Mouse (Mus musculus): ENCODE measurements around the gene Vapa. TPM values are rescaled to one million over a fixed set of nuclear protein-coding genes. Genes with fewer than 3 reads are reported as not detected.
"Not testable (repeated sequence)": the region's sequence is repeated elsewhere in the genome, so short reads cannot be mapped to it uniquely, and the experiment has no call there.

Vapa gene
- polyA plus RNA-seq, 1 experiment from 2014 or later, result 106 TPM

- Histone ChIP-seq H3K9ac (no peak overlapping the region), H3K4me1 (no peaks in the 10 kb centered on the region), H3K9me3 (replicated peaks) (no peaks in the 10 kb centered on the region), H3K27me3 (replicated peaks) (no peaks in the 10 kb centered on the region), H3K36me3 (no peaks in the 10 kb centered on the region), H3K4me2 (no peak overlapping the region), H3K4me3 (no peak overlapping the region), H3K27ac (no peak overlapping the region)
- 77% methylated on average over 5 of the region's 5 CpGs for WGBS (ENCODE audit: insufficient replicate concordance)
- no peak for ATAC-seq
Observed at GRCm38 (mm10) chr17:65643579-65643978, 30.2 kb upstream of the Vapa start.

DNA sequence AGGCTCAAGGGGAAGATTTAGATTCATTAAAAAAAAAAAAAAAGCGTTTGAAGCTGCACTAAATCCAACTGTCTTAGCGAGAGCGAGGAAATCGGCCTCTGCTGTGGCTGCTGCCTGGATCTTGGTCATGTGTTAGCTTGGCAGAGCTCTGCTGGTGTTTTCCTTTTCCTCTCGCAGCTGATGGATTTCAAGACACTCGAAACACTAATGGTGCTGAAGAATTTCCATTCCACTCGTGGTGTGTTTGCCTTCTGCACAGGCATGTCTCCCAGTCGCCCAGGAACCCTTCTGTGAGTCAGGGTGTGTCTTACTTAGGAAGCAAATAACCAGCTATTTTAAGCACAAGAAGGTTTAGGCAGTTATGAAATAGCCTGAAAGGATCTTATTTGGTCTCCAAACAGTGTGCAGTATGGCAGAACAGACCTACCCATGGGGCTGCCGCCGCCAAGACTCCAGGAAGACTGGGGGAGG is 29.7 kb upstream of the Vapa start:
- H3K9ac ChIP-seq, result no peak overlapping the region
- H3K27ac ChIP-seq, result no peak overlapping the region
- H3K4me2 ChIP-seq, result no peak overlapping the region
- ATAC-seq, result no peak
- H3K4me3 ChIP-seq, result no peak overlapping the region
- no peaks in the 10 kb centered on the region for H3K9me3 ChIP-seq (replicated peaks)
- no peaks in the 10 kb centered on the region for H3K36me3 ChIP-seq
- no peaks in the 10 kb centered on the region for H3K4me1 ChIP-seq
- no peaks in the 10 kb centered on the region for H3K27me3 ChIP-seq (replicated peaks)
- 55% methylated on average over 10 of the region's 10 CpGs for WGBS (ENCODE audit: insufficient replicate concordance)

DNA sequence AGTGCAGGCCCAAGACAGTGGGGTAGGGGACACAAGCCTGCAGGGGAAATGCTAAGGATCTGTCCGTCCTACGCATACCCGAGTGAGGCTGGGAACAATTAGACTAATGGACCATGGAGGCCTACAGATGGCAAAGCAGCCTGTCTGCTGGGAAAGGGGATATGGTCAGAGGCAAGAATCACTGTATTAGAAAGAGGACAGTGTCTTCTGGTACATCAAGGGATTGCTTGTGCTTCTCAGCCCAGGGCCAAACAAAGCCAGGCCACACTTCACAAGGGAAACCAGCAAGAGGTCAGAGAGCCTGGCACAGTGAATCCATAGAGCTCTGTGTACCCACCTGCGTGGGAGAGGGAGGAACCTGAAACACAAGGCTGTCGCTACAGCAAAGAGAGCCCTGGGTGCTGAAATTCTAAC is 29.2 kb upstream of the Vapa start:
- no peaks in the 10 kb centered on the region for H3K4me1 ChIP-seq
- H3K27me3 ChIP-seq (replicated peaks), result 0 out of 2 replicates have a peak, but pooled peaks cover 2% of the 10 kb centered on the region
- no peak for ATAC-seq
- H3K9ac ChIP-seq, result no peak overlapping the region
- H3K4me3 ChIP-seq, result no peak overlapping the region
- H3K27ac ChIP-seq, result no peak overlapping the region
- 73% methylated on average over 5 of the region's 5 CpGs for WGBS (ENCODE audit: insufficient replicate concordance)
- no peaks in the 10 kb centered on the region for H3K36me3 ChIP-seq
- no peaks in the 10 kb centered on the region for H3K9me3 ChIP-seq (replicated peaks)
- no peak overlapping the region for H3K4me2 ChIP-seq

DNA sequence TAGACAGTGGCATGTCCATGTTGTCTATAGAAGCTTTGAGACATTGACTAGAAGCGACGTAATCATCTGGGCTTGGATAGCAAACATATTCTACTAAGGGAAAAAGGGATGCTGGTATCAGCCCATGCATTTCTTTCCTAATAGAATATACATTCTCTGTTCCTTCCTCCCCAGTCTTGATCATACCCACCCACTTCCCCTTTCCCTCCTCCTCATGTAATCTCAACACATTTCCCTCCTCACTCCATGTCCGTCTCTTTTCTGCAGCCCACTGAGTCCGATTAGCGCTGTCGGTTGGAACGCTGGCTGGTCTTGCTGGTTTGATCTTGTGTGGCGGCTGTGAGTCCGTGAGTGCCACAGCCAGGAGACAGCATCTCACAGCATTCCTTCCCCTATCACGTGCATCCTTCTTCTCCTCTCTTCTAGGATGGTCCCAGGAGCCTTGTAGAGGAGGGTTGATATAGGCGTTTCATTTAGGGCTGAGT is 28.4 kb upstream of the Vapa start, which contains the start of gene Txndc2:
Gene Txndc2, minus strand, starts transcription at position 435 of the 485 bp plus-strand sequence.
- H3K4me1 ChIP-seq, result no peaks in the 10 kb centered on the region
- no peak within 1 kb of the TSS for H3K4me2 ChIP-seq
- 68% methylated on average over 11 of the region's 11 CpGs for WGBS (ENCODE audit: insufficient replicate concordance)
- 0 out of 2 replicates have a peak, but pooled peaks cover 3% of the 10 kb centered on the region for H3K27me3 ChIP-seq (replicated peaks)
- no peak for ATAC-seq
- no peak within 1 kb of the TSS for H3K4me3 ChIP-seq
- H3K27ac ChIP-seq, result no peak within 1 kb of the TSS
- no peaks in the 10 kb centered on the region for H3K36me3 ChIP-seq
- no peak within 1 kb of the TSS for H3K9ac ChIP-seq
- H3K9me3 ChIP-seq (replicated peaks), result no peaks in the 10 kb centered on the region

DNA sequence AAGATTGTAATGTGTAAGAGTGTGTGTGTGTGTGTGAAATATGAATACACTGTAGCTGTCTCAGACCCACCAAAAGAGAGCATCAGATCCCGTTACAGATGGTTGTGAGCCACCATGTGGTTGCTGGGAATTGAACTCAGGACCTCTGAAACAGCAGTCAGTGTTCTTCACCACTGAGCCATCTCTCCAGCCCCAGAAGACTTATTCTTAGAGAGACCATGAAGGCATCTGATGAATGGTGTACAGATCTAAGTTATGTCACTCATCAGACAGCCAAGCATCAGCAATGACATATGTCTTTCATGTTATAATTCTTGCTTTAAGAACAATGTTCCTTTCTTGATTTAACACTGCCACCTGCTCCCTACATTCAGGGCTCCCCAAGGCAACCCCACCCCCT is 25.8 kb upstream of the Vapa start:
- Histone ChIP-seq H3K4me2 (no peak overlapping the region), H3K27ac (no peak overlapping the region), H3K9me3 (replicated peaks) (no peaks in the 10 kb centered on the region), H3K9ac (no peak overlapping the region), H3K4me3 (no peak overlapping the region), H3K27me3 (replicated peaks) (0 out of 2 replicates have a peak, but pooled peaks cover 7% of the 10 kb centered on the region), H3K36me3 (no peaks in the 10 kb centered on the region), H3K4me1 (no peaks in the 10 kb centered on the region)
- WGBS (ENCODE audit: insufficient replicate concordance), result 53% methylated on average over 1 of the region's 1 CpGs
- no peak for ATAC-seq

DNA sequence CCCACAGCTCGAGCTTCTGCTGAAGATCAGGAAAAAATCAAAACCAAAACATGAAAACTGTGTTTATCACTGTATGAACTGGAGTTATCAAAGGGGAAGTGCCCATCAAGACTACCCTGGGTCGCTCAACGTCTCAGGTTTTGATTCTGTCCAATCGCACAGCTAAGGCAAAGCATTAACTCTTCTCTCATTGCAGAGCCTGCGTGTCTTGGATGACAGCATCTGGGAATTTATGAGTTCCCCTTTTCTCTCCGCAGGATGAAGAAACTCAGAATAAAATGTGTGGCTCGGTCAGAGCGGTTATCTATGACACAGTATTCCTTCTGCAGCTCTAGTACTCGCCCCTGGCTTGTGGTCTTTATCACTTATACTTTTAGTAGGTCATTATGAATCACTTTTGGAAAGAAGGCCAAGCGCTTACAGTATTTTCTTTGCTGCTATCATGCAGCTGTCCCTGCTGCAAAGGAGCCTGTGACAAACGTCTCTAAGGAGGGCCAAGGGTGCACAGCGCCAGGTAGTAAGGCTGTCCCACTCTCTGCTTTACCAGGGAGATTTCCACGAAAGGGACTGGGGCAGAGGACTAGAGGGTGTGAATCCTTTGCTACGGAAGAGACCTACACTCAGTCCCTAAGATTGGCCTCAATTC is 22.5 kb upstream of the Vapa start:
- 0 out of 2 replicates have a peak, but pooled peaks cover 7% of the 10 kb centered on the region for H3K27me3 ChIP-seq (replicated peaks)
- H3K9ac ChIP-seq, result no peak overlapping the region
- H3K9me3 ChIP-seq (replicated peaks), result no peaks in the 10 kb centered on the region
- H3K4me2 ChIP-seq, result no peak overlapping the region
- no peaks in the 10 kb centered on the region for H3K4me1 ChIP-seq
- no peak overlapping the region for H3K4me3 ChIP-seq
- no peak for ATAC-seq
- no peaks in the 10 kb centered on the region for H3K36me3 ChIP-seq
- WGBS (ENCODE audit: insufficient replicate concordance), result 32% methylated on average over 14 of the region's 14 CpGs
- H3K27ac ChIP-seq, result no peak overlapping the region

GRCm38 (mm10) chr17:65629943-65630342 is 16.6 kb upstream of the Vapa start:
- Histone ChIP-seq H3K27me3 (replicated peaks) (peaks cover under 1% of the 10 kb centered on the region; the same call in 1 of the 2 replicates), H3K9ac (no peak overlapping the region), H3K36me3 (no peaks in the 10 kb centered on the region), H3K9me3 (replicated peaks) (no peaks in the 10 kb centered on the region), H3K27ac (no peak overlapping the region), H3K4me3 (no peak overlapping the region), H3K4me1 (no peaks in the 10 kb centered on the region), H3K4me2 (no peak overlapping the region)
- no peak for ATAC-seq
- 64% methylated on average over 6 of the region's 6 CpGs for WGBS (ENCODE audit: insufficient replicate concordance)

GRCm38 (mm10) chr17:65628823-65629532 is 15.6 kb upstream of the Vapa start:
- 66% methylated on average over 13 of the region's 13 CpGs for WGBS (ENCODE audit: insufficient replicate concordance)
- not testable (repeated sequence) for H3K36me3 ChIP-seq; H3K9me3 ChIP-seq (replicated peaks); H3K4me3 ChIP-seq; H3K9ac ChIP-seq; H3K4me2 ChIP-seq; ATAC-seq; H3K27ac ChIP-seq; H3K4me1 ChIP-seq; H3K27me3 ChIP-seq (replicated peaks)

DNA sequence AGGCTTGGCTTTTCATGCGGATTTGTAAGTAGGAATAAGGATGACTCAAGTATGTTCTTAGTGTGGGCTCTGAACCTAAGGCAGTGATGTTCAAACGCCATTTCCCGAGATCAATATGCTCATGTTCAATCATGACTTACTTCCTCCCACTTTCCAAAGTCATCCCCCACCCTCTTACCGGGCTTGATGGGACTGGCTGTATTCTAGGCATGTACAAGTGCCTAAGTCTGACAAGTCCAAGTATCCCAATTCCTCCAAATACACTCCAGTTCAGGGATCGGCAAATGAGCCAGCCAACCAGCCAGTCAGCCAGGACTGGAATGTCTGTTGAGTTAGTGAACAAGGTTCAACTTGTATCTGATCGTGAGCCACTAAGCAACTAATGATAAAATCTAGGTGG is 12.9 kb upstream of the Vapa start:
- Histone ChIP-seq H3K9me3 (replicated peaks) (no peaks in the 10 kb centered on the region), H3K4me1 (no peaks in the 10 kb centered on the region), H3K4me3 (no peak overlapping the region), H3K36me3 (no peaks in the 10 kb centered on the region), H3K27me3 (replicated peaks) (no peaks in the 10 kb centered on the region; the same call in 1 of the 2 replicates), H3K4me2 (no peak overlapping the region), H3K27ac (no peak overlapping the region), H3K9ac (no peak overlapping the region)
- WGBS (ENCODE audit: insufficient replicate concordance), result 64% methylated on average over 6 of the region's 6 CpGs
- no peak for ATAC-seq

- H3K4me3 ChIP-seq, result no peak overlapping the region
- no peaks in the 10 kb centered on the region; the same call in 1 of the 2 replicates for H3K27me3 ChIP-seq (replicated peaks)
- no peaks in the 10 kb centered on the region for H3K9me3 ChIP-seq (replicated peaks)
- no peak overlapping the region for H3K9ac ChIP-seq
- 74% methylated on average over 6 of the region's 6 CpGs for WGBS (ENCODE audit: insufficient replicate concordance)
- H3K27ac ChIP-seq, result no peak overlapping the region
- H3K4me1 ChIP-seq, result no peaks in the 10 kb centered on the region
- ATAC-seq, result no peak
- H3K36me3 ChIP-seq, result no peaks in the 10 kb centered on the region
- no peak overlapping the region for H3K4me2 ChIP-seq
Observed at GRCm38 (mm10) chr17:65625563-65625962, 12.2 kb upstream of the Vapa start.

GRCm38 (mm10) chr17:65623130-65623529 is 9.8 kb upstream of the Vapa start:
- Histone ChIP-seq H3K9ac (no peak overlapping the region), H3K4me3 (no peak overlapping the region), H3K4me1 (no peaks in the 10 kb centered on the region), H3K4me2 (no peak overlapping the region), H3K27me3 (replicated peaks) (no peaks in the 10 kb centered on the region; the same call in 1 of the 2 replicates), H3K9me3 (replicated peaks) (no peaks in the 10 kb centered on the region), H3K27ac (no peak overlapping the region), H3K36me3 (no peaks in the 10 kb centered on the region)
- ATAC-seq, result no peak

GRCm38 (mm10) chr17:65618431-65618830 is 5.1 kb upstream of the Vapa start:
- Histone ChIP-seq H3K4me3 (no peak overlapping the region), H3K4me2 (no peak overlapping the region), H3K9me3 (replicated peaks) (no peaks in the 10 kb centered on the region), H3K27me3 (replicated peaks) (no peaks in the 10 kb centered on the region; the same call in 1 of the 2 replicates), H3K9ac (no peak overlapping the region), H3K27ac (no peak overlapping the region), H3K36me3 (no peaks in the 10 kb centered on the region), H3K4me1 (peaks cover 7% of the 10 kb centered on the region; the same call in 1 of the 2 replicates)
- 85% methylated on average over 2 of the region's 2 CpGs for WGBS (ENCODE audit: insufficient replicate concordance)
- ATAC-seq, result no peak

Measured in liver, embryonic 12.5 days (tissue).